Mouse (Mus musculus): ENCODE results near the gene March10. TPM values are rescaled to one million over a fixed set of nuclear protein-coding genes. Genes with fewer than 3 reads are reported as not detected.

March10 gene
- polyA plus RNA-seq, 1 experiment from 2014 or later = not detected

GRCm38 (mm10) chr11:105364386-105365065 lies 92.0 kb downstream of the March10 start:
- Histone ChIP-seq H3K4me1 (ENCODE audit: control insufficient read depth, insufficient read depth, low read length) (peaks cover 11% of the 10 kb centered on the region), H3K36me3 (ENCODE audit: control insufficient read depth, insufficient read depth, low read length) (no peaks in the 10 kb centered on the region), H3K4me2 (ENCODE audit: low read depth, severe bottlenecking) (no peak overlapping the region)

GRCm38 (mm10) chr11:105363598-105364385 lies 92.7 kb downstream of the March10 start:
- 52% methylated on average over 12 of the region's 12 CpGs for WGBS
- H3K9ac ChIP-seq (ENCODE audit: low read length) = 0 out of 2 replicates have a peak overlapping the region, but pooled peaks have one; percentile 22
- no peaks in the 10 kb centered on the region for H3K9me3 ChIP-seq (ENCODE audit: control insufficient read depth, low read length)
- peak overlapping the region; percentile 74 for H3K4me2 ChIP-seq (ENCODE audit: low read depth, severe bottlenecking)
- ATAC-seq (ENCODE audit: insufficient number of reproducible peaks, low FRiP score, low TSS enrichment, low read depth) = 0 out of 2 replicates have a peak, but pooled peaks have one; percentile 3
- H3K4me3 ChIP-seq (ENCODE audit: low read depth, low read length) = no peak overlapping the region; the same call in 1 of the 2 replicates
- no peaks in the 10 kb centered on the region for H3K27me3 ChIP-seq (ENCODE audit: control insufficient read depth, insufficient read depth, low read length)
- H3K36me3 ChIP-seq (ENCODE audit: control insufficient read depth, insufficient read depth, low read length) = no peaks in the 10 kb centered on the region
- H3K27ac ChIP-seq (replicated peaks; ENCODE audit: low read depth, low read length) = no peak overlapping the region
- peak; percentile 43 for DNase-seq (ENCODE audit: low spot score)
- H3K4me1 ChIP-seq (ENCODE audit: control insufficient read depth, insufficient read depth, low read length) = peaks cover 11% of the 10 kb centered on the region

More at GRCm38 (mm10) chr11:105364386-105365065, 92.0 kb downstream of the March10 start:
- H3K9ac ChIP-seq (ENCODE audit: low read length) = no peak overlapping the region
- ATAC-seq (ENCODE audit: insufficient number of reproducible peaks, low FRiP score, low TSS enrichment, low read depth) = no peak
- no peak overlapping the region for H3K4me3 ChIP-seq (ENCODE audit: low read depth, low read length)
- H3K27ac ChIP-seq (replicated peaks; ENCODE audit: low read depth, low read length) = no peak overlapping the region
- DNase-seq (ENCODE audit: low spot score) = no peak
- H3K27me3 ChIP-seq (ENCODE audit: control insufficient read depth, insufficient read depth, low read length) = no peaks in the 10 kb centered on the region
- 30% methylated on average over 12 of the region's 12 CpGs for whole genome bisulfite sequencing
- H3K9me3 ChIP-seq (ENCODE audit: control insufficient read depth, low read length) = no peaks in the 10 kb centered on the region

GRCm38 (mm10) chr11:105362946-105363597 lies 93.5 kb downstream of the March10 start:
- no peaks in the 10 kb centered on the region for H3K9me3 ChIP-seq (ENCODE audit: control insufficient read depth, low read length)
- DNase-seq (ENCODE audit: low spot score) (peak; percentile 89), ATAC-seq (ENCODE audit: insufficient number of reproducible peaks, low FRiP score, low TSS enrichment, low read depth) (peak; percentile 66)
- H3K4me2 ChIP-seq (ENCODE audit: low read depth, severe bottlenecking) = peak overlapping the region; percentile 74
- H3K27ac ChIP-seq (replicated peaks; ENCODE audit: low read depth, low read length) = no peak overlapping the region
- H3K9ac ChIP-seq (ENCODE audit: low read length) = peak overlapping the region; percentile 63
- H3K36me3 ChIP-seq (ENCODE audit: control insufficient read depth, insufficient read depth, low read length) = no peaks in the 10 kb centered on the region
- no peaks in the 10 kb centered on the region for H3K27me3 ChIP-seq (ENCODE audit: control insufficient read depth, insufficient read depth, low read length)
- peaks cover 11% of the 10 kb centered on the region for H3K4me1 ChIP-seq (ENCODE audit: control insufficient read depth, insufficient read depth, low read length)
- 2% methylated on average over 40 of the region's 40 CpGs for WGBS
- H3K4me3 ChIP-seq (ENCODE audit: low read depth, low read length) = peak overlapping the region; percentile 45

- DNase-seq (ENCODE audit: low spot score) = no peak
- Histone ChIP-seq H3K27me3 (ENCODE audit: control insufficient read depth, insufficient read depth, low read length) (no peaks in the 10 kb centered on the region), H3K9ac (ENCODE audit: low read length) (no peak overlapping the region), H3K4me2 (ENCODE audit: low read depth, severe bottlenecking) (no peak overlapping the region), H3K9me3 (ENCODE audit: control insufficient read depth, low read length) (no peaks in the 10 kb centered on the region), H3K36me3 (ENCODE audit: control insufficient read depth, insufficient read depth, low read length) (no peaks in the 10 kb centered on the region), H3K4me1 (ENCODE audit: control insufficient read depth, insufficient read depth, low read length) (peaks cover 11% of the 10 kb centered on the region), H3K4me3 (ENCODE audit: low read depth, low read length) (no peak overlapping the region), H3K27ac (replicated peaks; ENCODE audit: low read depth, low read length) (no peak overlapping the region; the same call in 1 of the 2 replicates)
- 94% methylated on average over 4 of the region's 4 CpGs for WGBS
- no peak for ATAC-seq (ENCODE audit: insufficient number of reproducible peaks, low FRiP score, low TSS enrichment, low read depth)
Observed at GRCm38 (mm10) chr11:105362041-105362765, 94.3 kb downstream of the March10 start.

GRCm38 (mm10) chr11:105356301-105356700 lies 100.2 kb downstream of the March10 start:
- Histone ChIP-seq H3K4me2 (ENCODE audit: low read depth, severe bottlenecking) (no peak overlapping the region), H3K4me3 (ENCODE audit: low read depth, low read length) (no peak overlapping the region), H3K9ac (ENCODE audit: low read length) (no peak overlapping the region), H3K27ac (replicated peaks; ENCODE audit: low read depth, low read length) (no peak overlapping the region), H3K9me3 (ENCODE audit: control insufficient read depth, low read length) (no peaks in the 10 kb centered on the region), H3K4me1 (ENCODE audit: control insufficient read depth, insufficient read depth, low read length) (0 out of 2 replicates have a peak, but pooled peaks cover 15% of the 10 kb centered on the region), H3K36me3 (ENCODE audit: control insufficient read depth, insufficient read depth, low read length) (no peaks in the 10 kb centered on the region), H3K27me3 (ENCODE audit: control insufficient read depth, insufficient read depth, low read length) (no peaks in the 10 kb centered on the region)
- WGBS = 78% methylated on average over 7 of the region's 7 CpGs
- ATAC-seq (ENCODE audit: insufficient number of reproducible peaks, low FRiP score, low TSS enrichment, low read depth) = no peak
- no peak for DNase-seq (ENCODE audit: low spot score)

- Histone ChIP-seq H3K9ac (ENCODE audit: low read length) (no peak overlapping the region), H3K4me2 (ENCODE audit: low read depth, severe bottlenecking) (no peak overlapping the region), H3K9me3 (ENCODE audit: control insufficient read depth, low read length) (no peaks in the 10 kb centered on the region), H3K27ac (replicated peaks; ENCODE audit: low read depth, low read length) (no peak overlapping the region), H3K27me3 (ENCODE audit: control insufficient read depth, insufficient read depth, low read length) (no peaks in the 10 kb centered on the region), H3K4me1 (ENCODE audit: control insufficient read depth, insufficient read depth, low read length) (0 out of 2 replicates have a peak, but pooled peaks cover 15% of the 10 kb centered on the region), H3K4me3 (ENCODE audit: low read depth, low read length) (no peak overlapping the region), H3K36me3 (ENCODE audit: control insufficient read depth, insufficient read depth, low read length) (peaks cover 2% of the 10 kb centered on the region; the same call in 1 of the 2 replicates)
- 92% methylated on average over 4 of the region's 4 CpGs for WGBS
- no peak for ATAC-seq (ENCODE audit: insufficient number of reproducible peaks, low FRiP score, low TSS enrichment, low read depth)
- no peak for DNase-seq (ENCODE audit: low spot score)
Observed at GRCm38 (mm10) chr11:105353891-105354280, 102.6 kb downstream of the March10 start.

GRCm38 (mm10) chr11:105352954-105353890 lies 103.3 kb downstream of the March10 start:
- Histone ChIP-seq H3K4me2 (ENCODE audit: low read depth, severe bottlenecking) (no peak overlapping the region), H3K4me3 (ENCODE audit: low read depth, low read length) (no peak overlapping the region), H3K9me3 (ENCODE audit: control insufficient read depth, low read length) (no peaks in the 10 kb centered on the region), H3K27ac (replicated peaks; ENCODE audit: low read depth, low read length) (no peak overlapping the region), H3K36me3 (ENCODE audit: control insufficient read depth, insufficient read depth, low read length) (peaks cover 9% of the 10 kb centered on the region), H3K4me1 (ENCODE audit: control insufficient read depth, insufficient read depth, low read length) (0 out of 2 replicates have a peak, but pooled peaks cover 15% of the 10 kb centered on the region), H3K27me3 (ENCODE audit: control insufficient read depth, insufficient read depth, low read length) (no peaks in the 10 kb centered on the region), H3K9ac (ENCODE audit: low read length) (0 out of 2 replicates have a peak overlapping the region, but pooled peaks have one; percentile 12)
- ATAC-seq (ENCODE audit: insufficient number of reproducible peaks, low FRiP score, low TSS enrichment, low read depth) (no peak), DNase-seq (ENCODE audit: low spot score) (no peak)
- WGBS = 63% methylated on average over 9 of the region's 9 CpGs
